Mouse (Mus musculus) c-Kit-negative CD71-positive TER-119-positive erythroid progenitor cells, embryonic 14.5 days (primary cell): ENCODE measurements at regions not wholly inside any gene's neighbourhood (a gene's known extent, or its start where the extent isn't known, plus 50 kb on each side); places are given as distances from the start of the nearest gene placed in this dataset.

ENCODE experiments used
- DNase-seq: peaks from one replicate; pipeline ENCODE4 v3.0.0-alpha.2; 2013; ENCODE audit warnings: low read depth, low spot score

DNA sequence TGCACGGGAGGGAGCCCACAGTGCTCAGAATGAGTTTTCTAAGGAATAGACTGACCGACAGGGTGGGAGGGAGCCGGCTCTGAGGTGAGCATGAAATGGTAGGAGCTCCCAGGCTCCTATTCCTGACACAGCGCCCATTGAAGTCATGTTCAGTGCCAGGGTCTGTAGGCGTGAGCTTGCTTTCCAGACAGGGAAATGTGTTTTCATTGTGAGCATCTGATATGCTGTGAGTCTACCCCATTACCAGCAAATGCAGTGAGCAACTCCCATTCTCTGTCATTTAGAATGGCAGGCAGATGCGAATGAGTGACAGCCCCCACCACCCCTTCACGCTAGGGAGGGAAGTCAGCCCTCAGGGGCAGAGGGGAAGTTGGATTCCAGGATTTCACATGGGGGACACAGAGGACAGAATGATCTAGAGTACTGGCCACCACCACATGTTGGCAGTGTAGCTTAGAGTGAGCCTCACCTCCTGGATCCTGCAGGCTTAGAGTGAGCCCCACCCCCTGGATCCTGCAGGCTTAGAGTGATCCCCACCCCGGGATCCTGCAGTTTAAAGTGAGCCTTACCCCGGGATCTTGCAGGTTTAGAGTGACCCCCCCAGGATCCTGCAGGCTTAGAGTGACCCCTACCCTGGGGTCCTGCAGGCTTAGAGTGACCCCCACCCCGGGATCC, 283.2 kb upstream of the Eef2kmt start:
- no peak for DNase-seq

GRCm38 (mm10) chr16:5537286-5538204, 281.8 kb upstream of the Eef2kmt start:
- DNase-seq = no peak

- no peak for DNase-seq
Measured at GRCm38 (mm10) chr16:5536515-5536972, 280.8 kb upstream of the Eef2kmt start.

- DNase-seq = no peak
Measured at GRCm38 (mm10) chr16:5535414-5535813, 279.6 kb upstream of the Eef2kmt start.

GRCm38 (mm10) chr16:5534862-5535261, 279.1 kb upstream of the Eef2kmt start:
- DNase-seq = no peak

DNA sequence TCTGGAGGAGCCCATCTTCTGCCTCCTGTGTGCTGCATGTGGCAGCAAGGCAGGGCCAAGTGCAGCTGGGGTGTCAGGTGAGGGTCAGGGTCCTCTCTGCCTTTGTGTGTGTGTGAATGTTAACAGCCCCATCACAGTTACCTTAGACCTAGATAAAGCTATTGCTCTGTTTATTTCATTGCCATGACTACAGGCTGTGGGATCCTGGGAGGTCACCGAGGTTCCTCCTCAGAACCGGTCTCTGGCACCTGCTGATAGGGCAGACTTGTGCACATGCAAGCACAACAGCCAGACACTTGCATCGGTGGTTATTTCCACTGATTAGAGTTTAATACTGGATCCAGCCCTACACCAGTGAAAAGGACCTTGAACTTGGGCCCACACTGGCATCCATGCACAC, 278.6 kb upstream of the Eef2kmt start:
- no peak for DNase-seq

GRCm38 (mm10) chr16:5532281-5532680, 276.5 kb upstream of the Eef2kmt start:
- no peak for DNase-seq

DNA sequence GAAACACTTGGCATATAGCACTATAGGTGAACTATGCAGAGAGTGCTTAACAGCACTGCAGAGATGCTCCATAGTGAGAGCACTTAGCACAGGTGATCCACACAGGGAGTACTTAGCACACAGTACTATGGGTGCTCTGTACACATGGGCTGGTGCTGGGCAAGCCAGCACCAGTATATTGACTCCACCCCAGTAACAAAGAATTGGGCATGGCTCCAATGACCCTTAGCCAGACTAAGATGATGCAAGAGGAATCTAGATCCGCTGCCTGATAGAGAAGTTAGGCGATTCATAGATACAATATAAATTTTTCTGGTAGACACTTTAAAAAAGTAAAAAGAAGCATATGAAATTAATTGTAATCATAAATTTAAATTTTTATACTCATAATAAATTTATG, 274.0 kb upstream of the Eef2kmt start:
- no peak for DNase-seq

DNA sequence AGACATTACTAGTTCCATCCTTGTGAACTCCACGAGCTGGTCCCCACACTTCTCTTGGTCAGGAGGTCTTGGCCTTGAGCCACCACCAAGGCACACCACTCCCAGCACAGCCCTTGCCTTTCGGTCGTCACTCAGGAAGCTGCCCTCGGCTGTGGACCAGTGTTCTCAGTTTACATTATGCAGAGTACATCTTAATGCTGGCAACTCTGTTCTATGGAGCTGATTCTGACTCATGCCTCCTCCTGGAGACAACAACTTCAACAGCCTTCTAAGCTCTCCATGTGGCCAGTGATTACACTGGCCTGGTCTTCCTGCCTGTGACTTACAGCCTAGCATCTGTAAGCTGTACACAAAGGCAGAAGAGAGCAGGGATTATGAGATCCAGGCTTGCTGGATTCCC, 272.2 kb upstream of the Eef2kmt start:
- DNase-seq = no peak

DNA sequence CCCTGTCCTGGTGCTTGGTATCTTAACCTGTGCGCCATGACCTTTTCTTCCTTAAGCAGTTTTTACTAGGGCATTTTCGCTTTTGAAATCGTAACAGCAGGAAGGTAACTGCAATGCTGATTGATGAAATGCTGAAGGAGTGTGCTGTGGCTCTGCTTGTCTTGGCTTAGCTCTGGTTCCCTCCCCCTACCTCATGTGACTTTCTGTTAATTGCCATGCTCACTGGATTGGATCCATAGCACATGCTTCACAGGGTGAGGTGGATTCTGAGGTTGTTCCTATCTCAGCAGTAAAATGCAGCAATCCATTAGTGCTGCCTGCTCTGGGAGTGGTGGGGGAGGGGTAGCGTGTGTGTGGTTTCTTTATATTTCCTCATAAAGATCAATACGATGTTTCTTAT, 268.6 kb upstream of the Eef2kmt start:
- no peak for DNase-seq

GRCm38 (mm10) chr16:5523402-5524021, 267.7 kb upstream of the Eef2kmt start:
- DNase-seq = no peak

GRCm38 (mm10) chr16:5517746-5518145, 262.0 kb upstream of the Eef2kmt start:
- no peak for DNase-seq

- DNase-seq = no peak
Measured at GRCm38 (mm10) chr16:5515867-5516266, 260.1 kb upstream of the Eef2kmt start.

GRCm38 (mm10) chr16:5507261-5507660, 251.5 kb upstream of the Eef2kmt start:
- DNase-seq = no peak

GRCm38 (mm10) chr16:5501961-5502360, 246.2 kb upstream of the Eef2kmt start:
- no peak for DNase-seq

DNA sequence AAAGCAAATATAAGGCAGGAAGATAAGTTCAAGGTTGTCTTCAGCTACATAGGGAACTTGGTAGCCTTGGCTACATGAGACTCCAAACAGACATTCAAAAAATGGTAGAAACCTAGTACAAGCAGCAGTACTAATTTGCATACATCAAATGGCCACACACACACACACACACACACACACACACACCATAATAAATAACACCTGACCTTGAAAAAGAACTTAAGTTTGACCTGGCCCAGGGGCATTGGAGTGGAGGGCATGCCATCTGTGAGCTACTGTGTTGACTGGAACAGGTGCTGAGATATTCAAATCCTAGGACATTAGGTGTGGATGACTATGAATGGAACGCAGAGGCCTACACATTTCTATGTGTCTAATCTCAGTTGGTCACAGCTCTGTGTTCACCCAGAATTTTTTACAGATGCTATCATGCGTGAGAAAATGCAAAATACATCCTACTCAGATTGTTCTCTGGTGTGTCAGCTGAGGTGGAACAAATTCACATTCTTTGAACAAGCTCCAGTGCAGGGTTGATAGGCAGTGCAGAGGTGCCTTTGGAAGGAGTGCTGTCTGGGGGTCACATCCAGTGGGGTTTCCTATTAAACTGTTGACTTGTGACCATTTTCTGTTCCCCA, 240.4 kb upstream of the Eef2kmt start:
- DNase-seq = no peak

DNA sequence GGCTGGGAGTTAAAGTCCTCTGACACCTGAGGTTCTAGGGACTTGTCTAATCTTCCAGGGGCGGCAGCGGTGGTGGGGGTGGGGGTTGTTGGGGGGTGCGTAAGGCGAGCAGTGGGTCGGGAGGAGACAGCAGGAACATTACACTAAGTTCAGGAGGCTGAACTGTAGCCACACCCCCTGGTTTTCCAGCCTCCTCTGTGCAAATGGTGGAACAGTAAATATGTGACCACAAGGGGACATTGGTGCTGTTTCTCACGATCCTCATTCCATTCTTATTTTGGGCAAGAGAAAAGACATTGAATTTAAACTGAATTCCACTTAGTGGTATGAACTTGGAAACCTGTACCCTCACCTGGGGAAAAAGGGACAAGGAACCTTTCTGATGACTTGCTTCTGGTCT, 237.6 kb upstream of the Eef2kmt start:
- no peak for DNase-seq

DNA sequence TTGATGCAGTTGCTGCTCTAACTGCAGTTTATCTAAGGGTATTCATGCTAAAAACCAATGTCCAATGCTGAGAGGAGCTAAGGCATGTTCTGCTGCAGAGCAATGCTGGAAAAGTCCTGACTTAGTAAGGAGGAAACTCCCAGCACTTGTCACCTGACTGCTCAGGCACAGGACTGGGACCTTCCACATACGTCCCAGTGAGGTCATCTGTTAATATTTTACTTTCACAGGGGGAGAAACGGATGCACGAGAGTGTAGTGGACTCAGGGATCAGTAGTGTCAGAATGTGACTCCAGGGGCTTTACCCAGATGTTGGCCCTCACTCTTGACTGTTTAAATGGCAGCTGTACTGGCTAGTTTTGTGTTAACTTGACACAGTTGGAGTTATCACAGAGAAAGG, 231.5 kb upstream of the Eef2kmt start:
- no peak for DNase-seq

GRCm38 (mm10) chr16:5483337-5483736, 227.6 kb upstream of the Eef2kmt start:
- no peak for DNase-seq

DNA sequence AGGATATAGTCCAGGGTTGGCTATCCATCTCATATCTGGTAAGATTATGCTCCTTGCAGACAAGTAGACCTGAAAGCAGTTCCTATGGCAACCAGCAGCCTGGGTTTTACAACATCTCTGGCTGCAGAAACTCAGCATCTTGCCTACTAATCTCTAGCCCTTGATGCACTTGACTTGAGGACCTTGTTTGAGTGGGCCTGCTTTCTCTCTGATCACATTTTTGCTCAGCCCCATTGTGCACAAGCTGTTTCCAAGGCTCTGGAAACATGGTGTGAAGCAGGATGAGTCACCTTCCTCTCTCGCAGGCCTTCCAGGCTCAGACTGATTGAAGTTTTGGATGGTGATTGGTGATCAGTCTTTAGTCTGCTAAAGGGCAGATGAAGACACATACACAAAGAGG, 224.4 kb upstream of the Eef2kmt start:
- DNase-seq = no peak

DNA sequence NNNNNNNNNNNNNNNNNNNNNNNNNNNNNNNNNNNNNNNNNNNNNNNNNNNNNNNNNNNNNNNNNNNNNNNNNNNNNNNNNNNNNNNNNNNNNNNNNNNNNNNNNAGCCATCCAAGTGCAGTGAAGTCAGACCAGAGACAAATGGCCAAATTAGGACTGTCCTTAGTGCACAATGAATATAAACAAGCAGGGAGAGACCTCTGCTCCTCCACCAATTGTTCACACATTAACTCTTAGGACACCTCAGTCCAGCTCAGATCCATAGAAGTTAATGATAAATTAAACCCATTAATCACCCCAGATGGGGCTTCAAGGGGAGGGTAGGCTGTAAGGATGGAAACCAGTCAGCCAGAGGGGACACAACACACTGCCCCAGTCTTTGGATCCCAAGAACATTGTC, 223.2 kb upstream of the Eef2kmt start:
- no peak for DNase-seq

GRCm38 (mm10) chr16:5471321-5471720, 215.5 kb upstream of the Eef2kmt start:
- no peak for DNase-seq
